Mouse (Mus musculus): ENCODE measurements around the gene Tnnc2.

Gene Tnnc2

DNA sequence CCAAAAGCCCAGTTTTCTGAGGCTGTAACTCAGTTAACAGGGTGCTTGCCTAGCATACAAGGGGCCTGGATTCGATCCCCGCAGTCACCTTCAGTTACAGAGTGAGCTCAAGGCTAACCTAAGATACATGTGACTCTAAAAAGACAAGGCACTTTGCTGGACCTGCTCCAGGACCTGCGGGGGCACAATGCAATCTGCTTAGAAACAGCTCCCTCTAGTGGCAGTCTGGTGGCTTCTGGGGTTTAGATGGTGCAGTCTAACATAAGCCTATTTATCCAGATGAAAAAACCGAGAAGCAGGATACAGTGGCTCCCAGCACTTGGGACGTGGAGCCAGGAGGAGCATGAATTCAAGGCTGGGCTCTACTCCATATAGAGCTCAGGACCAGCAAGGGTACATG lies 14.5 kb upstream of the Tnnc2 start:
- peak; percentile 85 for DNase-seq

DNA sequence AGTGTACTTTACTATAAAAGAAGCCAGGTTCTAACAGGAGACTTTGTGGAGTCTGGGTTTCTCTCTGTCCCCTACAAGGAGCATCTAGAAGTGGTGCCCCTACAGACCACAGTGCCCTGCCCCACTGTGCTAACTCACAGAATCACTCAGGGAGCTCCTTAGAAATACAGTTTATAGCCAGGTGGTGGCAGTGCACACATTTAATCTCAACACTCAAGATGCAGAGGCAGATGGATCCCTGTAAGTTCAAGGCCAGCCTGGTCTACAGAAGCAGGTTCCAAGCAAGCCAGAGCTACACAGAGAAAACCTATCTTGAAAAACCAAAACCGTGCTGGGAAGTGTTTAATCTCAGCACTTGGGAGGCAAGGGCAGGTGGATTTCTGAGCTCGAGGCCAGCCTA lies 14.0 kb upstream of the Tnnc2 start:
- DNase-seq: no peak

DNA sequence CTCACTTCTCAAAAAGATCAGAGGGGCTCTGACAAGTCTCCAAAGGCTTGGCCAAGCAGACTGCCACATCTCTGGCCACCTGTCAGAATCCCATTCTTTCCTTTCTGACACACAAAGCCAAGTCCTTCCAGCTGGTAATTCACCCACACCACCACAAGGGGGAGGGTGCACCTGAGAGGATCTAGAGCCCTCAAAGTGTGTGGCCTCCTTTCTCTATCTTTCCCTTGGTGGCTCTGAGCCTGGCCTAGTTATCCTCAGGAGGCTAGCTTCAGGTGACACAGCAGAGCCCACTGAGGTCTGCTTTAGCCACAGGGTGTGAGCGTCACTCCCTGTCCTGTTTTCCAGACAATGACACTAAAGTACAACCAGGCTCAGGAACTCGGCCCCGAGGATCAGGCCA lies 13.5 kb upstream of the Tnnc2 start:
- peak; percentile 82 for DNase-seq

DNA sequence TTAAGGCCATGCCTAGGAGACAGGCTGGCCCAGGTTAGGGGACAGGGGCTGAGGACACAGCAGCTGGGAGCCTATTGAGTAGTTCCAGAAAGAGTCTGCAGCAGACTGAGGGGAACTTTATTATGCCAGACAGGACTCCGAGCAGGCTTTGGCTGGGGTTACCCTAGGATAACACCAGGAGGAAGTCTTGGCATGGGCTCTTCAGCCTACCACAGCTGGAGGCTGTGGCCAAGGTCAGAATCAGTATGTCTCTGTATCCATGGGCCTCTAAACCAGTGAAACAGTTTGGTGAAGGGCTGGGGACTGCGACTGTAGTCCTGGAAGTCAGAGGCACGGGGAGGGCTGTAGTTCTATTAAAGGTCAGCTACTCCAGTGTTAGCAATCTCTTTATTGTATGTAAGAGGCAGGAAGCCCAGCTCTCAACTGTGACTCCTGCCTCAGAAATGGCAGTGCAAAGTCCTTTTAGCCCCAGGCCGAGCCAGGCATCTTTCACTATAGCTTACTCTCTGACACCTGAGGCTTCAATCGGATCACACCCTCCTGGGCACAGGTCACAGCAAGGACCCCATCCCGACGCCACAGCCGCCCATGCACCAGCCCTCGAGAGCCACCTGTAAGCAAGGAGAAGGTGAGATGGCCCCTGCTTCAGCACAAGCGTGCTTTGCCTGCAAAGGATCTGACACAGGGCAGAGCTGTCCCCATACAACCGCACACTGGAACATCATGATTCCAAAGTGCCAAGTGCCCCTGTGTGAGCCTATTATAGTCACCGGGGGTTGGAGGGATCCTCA lies 12.8 kb upstream of the Tnnc2 start:
- DNase-seq: no peak

DNA sequence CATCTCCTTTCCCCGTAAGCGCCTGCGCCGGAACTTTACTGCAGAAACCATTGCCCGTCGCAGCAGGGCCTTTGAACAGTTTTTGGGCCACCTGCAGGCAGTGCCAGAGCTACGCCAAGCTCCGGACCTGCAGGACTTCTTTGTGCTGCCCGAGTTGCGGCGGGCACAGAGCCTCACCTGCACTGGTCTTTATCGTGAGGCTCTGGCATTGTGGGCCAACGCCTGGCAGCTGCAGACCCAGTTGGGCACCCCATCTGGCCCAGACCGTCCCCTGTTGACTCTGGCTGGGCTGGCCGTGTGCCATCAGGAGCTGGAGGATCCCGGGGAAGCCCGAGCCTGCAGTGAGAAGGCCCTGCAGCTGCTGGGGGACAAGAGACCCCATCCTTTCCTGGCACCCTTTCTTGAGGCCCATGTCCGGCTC lies 12.1 kb upstream of the Tnnc2 start:
- DNase-seq: peak; percentile 71

DNA sequence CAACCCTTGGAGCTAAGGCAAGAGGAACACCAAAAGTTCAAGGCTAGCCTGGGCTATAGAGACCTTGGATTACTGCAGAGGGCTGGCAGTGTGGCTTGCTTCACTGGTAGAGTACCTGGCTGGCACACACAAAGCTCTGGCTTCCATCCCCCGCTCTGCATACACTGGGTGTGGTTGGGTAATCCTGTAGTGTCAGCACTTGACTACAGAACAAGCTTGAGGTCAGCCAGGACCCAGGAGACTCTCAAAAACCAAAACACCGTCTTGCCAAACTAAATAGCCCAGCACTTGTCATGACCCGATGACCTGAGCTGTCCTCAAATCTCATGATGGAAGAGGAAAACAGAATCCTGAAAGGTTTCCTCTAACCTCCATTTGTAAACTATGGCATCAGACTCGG lies 10.7 kb upstream of the Tnnc2 start:
- DNase-seq: no peak

DNA sequence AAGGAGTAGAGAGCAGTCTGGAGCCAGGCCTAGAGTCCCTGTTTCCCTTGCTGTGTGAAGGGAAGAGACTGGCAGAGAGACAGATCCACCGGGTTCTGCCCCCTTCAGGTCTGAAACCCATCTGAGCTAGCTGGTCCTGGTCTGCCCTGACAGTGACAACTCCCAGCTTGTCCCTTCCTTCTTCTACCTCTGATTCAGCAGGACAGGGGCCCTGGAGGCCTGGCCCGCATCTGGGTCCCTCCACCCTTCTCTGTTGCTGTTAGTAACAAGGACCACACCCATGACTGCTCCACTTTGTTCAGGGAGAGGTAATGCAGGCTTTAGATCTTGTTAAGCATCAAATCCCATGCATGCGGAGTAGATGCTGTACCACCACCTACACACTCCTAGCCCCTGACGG lies 8.6 kb upstream of the Tnnc2 start:
- no peak for DNase-seq

DNA sequence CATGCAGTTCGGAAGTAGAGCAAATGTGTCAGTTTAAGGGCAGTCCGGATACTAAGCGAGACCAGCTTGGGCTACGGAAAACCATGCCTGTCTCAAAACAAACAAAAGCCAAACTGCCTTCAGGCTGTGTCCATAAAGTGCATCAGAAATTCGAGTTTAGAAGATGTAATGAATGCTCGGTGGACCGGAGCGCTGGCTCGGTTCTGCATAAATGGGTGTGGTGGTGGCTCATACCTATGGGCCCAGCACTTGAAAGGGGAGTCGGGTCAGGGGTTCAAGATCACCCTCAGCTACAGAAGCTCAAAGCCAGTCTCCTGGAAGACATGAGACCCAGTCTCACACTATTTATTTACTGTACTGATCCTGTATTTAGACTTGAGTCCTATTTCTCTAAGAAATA lies 8.0 kb upstream of the Tnnc2 start:
- DNase-seq: no peak

DNA sequence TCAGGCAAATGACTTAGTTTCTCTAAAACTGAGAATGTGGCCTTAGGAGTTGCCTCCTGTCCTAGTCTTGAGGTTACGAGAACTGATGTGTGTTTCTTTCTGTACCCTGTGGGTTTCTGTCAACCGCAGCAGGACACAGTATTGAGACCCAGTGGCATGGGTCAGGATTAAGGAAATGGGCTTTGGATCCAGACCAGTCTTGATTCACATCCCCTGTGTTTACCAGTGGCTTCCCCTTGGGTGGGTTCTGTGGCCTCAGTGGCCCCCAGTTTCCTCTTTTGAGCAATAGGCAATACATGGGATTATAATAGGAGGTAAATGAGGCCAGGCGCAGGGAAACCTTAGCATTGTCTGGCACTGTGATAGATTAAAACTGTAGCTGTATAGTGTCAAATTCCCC lies 7.3 kb upstream of the Tnnc2 start:
- peak; percentile 43 for DNase-seq

DNA sequence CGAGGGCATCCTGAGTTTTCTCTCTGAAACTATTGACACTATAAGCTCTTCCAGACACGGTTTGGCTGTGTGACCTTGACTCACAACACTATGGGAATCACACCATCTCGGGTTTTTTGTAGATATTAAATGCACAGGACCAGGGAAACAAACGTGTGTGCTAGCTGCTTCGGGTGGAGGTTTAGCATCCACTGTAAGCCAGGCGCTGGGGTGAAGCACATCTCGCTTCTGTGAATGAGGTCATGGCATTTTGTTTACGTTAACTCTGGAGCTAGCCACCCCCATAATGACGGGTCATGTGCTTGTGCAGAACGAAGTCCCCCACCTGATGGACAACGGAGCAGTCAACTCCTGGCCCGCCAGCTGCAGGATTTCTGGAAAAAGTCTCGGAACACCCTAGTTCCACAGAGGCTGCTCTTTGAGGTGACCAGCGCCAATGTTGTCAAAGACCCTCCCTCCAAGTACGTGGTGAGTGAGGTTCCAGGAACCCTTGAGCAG lies 6.7 kb upstream of the Tnnc2 start:
- DNase-seq: peak; percentile 68

DNA sequence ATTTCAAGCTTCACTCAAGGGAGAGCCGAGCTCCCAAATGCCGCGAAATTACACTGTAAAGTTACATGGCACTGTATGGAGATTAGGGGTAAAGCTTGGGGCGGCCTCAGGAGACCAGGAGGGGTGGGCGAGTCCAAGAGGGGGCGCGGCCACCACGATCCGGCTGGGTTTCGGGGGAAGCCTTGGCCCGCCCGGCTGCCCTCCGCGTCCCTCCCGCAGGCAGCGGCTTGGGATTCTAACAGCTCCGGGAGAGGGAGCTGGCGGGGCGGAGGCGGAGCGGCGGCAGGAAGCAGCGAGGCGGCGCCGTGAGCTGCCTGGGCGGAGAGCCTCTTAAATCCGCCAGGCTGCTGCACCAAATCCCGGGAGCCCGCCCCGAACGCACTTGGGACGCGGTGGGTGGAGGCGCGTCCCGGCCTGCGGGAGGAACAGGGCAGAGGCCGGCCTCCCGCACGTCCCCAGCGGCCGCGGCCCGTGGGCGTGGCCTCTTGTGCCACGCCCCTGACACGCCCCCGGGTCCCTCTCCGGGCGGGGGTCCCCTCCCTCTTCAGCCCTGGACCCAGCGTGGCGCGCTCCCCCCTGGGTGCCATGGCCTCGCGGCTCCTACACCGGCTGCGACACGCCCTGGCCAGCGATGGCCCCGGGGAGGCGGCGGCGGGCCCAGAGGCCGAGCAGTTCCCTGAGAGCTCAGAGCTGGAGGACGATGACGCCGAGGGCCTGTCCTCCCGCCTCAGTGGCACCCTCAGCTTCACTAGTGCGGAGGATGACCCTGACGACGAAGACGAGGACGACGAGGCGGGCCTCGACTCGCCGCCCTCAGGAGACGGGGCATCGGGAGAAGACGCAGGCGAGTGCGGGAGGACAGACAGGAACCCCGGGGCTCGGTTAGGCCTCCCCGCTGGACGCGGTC lies 6.0 kb upstream of the Tnnc2 start, which contains the start of gene Snx21:
Snx21 (plus strand) TSS at position 343 of the 907 bp plus-strand sequence.
- peak; percentile 95 for DNase-seq

DNA sequence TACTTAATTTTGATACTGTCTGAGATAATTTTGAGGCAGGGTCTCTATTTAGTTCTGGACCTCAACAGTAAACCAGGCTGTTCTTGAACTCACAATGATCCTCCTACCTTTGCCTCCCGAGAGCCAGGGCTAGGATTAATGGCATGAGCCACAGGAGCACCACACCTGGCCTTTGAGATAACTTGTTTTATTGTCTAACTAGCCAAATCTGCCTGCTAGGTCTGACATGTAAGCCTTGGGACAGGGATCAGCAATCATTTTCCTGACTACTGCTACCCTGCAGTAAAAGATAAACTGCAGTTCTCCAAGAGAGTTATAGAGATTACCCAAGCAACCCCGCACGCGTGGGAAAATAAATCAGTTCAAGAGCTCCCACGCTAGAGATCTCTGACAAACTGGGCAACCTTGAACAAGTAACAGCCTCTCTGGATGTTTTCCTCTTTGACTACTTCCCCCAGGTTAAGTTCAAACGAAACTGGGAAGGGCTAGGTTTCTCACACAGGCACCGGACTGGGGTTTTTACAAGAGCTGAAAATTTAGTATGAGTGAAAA lies 5.2 kb upstream of the Tnnc2 start:
- peak; percentile 40 for DNase-seq

DNA sequence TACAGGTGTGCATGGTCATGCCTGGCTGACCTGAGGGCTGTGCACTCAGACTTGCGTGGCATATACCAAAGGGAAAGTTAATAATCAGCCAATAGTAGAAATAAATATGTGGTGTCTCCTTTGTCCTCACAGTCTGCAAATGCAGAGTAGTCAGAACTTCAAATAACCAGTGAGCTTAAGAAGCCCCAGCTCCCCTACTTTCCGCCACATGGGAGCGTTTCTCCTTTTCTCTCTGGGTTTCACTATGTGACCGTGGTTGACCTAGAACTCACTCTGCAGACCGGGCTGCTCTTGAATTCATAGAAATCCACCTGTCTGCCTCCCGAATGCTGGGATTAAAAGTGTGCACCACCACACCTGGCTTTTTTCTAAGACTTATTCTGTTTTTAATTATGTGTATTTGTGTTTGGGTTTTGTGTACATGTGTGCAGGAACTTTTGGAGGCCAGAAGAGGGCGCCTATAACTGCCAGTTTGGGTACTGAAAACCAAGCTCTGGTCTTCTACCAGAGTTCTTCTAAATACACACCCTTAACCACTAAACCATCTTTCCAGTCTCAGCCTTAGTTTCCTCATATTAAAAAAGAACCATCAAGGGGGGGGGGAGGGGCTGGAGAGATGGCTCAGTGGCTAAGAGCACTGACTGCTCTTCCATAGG lies 4.3 kb upstream of the Tnnc2 start:
- DNase-seq: no peak

DNA sequence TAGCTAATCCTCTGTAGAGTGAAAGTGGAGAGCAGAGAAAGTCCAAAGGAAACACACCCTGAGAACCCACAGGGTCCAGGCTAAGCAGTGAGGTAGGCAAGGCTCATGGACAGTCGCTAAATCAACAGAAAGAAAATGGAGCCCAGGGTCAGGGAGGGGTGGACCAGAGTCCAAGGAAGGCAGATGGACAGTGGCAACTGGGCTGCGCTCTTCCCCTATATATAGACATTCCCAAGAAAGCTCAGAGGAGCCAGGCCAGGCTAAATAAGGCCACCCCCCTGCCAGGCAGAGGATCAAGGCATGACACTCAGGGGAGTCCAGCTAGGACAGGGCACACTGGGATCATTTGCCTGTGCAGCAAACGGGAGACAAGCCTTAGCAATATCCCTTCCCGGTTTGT lies 2.1 kb upstream of the Tnnc2 start:
- no peak for DNase-seq

DNA sequence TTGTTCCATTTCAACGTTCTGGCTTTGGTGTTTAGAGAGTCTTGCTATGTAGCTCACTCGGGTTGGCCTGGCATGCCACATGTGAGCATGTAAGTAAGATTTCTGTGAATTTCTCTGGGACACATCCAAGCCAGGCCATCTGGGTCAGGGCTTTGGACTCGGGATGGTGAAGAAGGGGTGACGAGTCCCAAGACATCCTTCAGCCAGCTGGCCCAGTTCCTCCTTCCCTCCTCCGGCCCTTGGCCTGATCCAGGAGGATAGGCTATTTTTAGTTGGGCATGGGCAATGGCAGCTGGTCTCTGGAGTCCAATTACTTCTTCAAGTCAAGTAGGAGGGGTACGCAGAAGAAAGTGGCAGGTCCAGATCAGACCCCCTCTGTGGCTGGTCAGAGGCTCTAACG lies 958 bp downstream of the Tnnc2 start:
- peak; percentile 48 for DNase-seq

DNA sequence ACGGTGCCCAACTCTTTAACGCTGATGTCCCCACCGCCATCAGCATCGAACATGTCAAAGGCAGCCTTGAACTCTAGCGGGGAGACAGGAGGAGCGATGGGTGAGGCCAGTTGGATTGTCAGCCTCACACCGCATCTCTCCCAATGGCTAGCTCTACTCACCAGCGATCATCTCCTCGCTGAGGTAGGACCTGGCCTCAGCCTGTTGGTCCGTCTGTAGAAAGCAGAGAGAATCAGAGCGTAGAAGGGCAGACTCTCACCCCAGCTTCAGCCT lies 1.8 kb downstream of the Tnnc2 start:
- DNase-seq: no peak

DNA sequence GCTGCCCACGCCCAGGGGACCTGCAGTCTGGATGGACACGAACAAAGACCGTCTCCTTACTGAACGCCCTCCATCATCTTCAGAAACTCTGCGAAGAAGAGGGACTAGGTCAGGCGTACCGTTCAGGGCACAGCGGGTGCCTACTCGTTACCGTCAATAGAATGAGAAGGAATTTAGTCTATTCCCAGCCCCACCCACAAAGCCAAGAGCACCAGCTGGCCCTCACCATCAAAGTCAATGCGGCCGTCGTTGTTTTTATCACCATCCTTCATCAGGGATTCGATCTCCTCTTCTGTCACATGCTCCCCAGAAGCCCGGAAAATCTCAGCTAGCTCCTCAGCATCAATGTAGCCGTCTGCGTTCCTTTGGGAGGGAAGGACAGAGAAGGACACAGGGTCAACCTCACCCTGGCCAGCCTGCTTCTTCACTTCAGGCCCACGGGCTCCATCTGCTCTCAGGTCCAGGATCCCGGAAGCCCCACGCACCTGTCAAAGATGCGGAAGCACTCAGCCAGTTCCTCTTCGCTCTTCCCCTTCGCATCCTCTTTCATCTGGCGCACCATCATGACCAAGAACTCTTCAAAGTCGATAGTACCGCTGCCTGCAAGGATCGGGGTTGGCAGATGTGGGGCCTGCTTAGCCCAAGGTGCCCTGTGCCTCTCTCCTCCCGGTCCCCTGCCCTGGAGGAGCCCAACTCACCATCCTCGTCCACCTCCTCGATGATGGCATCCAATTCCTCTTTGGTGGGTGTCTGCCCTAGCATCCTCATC lies 2.3 kb downstream of the Tnnc2 start:
- DNase-seq: no peak

DNA sequence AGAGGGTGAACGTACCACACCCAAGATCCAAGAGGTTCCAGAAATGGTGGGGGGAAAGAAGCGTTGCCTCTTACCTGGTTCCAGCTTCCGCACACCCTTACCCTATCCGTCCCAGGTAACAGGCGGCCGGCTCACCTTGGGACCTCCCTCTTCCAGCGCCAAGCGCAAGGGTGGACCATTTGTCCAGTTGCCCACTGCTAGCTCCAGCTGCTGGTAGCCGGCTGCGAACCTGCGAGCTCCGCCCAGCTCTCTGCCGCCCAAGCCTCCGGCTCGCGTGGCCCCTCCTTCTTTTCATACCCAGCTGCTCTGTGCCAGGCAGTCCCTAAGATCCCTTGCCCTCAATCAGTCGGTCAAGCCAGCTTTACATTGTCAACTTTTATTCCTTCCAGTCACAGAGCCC lies 3.0 kb downstream of the Tnnc2 start:
- DNase-seq: no peak

DNA sequence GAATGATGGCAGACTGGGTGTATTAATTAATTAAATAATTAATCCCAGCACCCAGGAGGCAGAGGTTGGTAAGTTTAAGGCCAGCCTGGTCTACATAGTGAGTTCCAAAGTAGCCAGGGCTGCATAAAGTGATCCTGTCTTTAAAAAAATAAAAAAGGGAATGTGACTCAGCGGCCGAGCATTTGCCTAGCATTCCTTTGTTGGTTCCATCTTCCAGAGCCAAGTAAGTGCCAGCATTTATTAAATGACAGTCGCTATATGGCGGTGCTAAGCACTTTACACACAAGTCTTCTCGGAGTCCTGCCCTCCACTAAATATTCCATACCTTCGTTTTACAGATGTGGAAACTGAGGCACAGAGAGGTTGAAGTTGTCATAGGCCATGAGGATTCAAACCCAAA lies 3.6 kb downstream of the Tnnc2 start:
- DNase-seq: no peak

DNA sequence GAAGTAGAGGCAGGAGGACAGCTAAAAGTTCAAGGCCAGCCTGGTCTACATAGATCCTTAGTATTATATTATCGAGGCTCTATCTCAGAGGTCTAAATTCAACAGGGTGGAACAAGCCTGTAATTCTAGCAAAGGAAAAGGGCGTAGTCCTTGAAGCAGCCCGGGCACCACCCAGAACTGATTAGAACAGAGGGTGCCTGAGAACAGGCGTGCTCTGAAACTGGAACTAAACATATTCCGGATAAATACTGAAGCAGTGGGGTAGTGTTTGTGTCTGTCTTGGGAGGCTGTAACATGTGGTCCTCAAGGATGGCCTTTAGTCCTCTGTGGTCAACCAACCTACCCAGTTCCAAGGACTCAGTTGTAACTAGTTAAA lies 5.8 kb downstream of the Tnnc2 start:
- no peak for DNase-seq

DNA sequence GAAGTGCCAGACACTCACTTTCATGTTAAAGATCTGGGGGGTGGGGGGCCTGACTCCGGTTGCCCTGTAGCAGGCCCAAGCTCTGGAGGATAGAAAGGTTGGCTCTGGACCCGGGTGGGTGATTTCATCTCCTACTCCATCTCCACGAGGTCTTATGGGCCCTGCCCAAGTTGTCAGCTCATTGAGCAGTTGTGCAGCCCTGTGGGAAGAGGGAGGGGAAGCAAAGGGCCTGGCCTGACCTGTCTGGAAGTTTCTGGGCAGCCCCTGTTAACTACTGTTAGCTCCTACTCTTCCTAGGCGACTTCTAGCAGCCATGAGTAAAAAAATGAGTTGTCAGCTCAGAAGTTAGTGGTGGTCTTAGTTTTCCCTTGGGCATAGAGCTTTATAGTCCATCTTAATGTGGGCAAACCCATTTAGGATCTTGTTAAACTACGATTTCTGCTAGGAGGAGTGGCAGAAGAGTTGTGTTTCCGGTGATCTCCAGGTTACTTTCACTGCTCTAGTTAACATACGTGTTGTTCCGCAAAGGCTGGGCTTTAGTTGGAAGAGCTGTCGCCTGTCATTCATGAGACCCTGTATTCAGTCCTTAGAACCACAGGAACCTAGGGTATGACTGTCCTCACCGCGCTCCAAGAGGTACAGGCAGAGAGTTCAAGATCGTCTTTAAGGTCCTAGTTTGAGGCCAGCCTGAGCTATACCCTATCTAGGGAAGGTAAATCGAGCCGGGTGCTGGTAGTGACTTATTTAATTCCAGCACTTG lies 6.4 kb downstream of the Tnnc2 start:
- no peak for DNase-seq

DNA sequence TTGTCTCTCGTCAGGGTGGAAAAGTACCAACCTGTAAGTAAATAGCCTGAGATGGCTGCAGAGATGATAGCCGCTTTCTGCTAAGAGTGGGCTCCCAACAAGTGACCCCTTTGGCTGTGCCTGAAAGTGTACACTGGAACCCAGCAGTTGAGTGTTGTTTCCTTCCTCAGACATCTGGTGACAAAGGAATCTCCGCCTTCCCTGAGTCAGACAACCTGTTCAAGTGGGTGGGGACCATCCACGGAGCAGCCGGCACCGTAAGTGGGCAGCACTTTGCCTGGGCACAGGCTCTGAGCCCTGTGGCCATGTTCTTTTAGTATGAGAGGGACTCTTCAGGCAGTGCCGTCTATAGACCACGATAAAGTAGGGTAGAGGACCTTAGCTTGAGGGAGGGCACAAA lies 8.6 kb downstream of the Tnnc2 start:
- DNase-seq: no peak
